Mouse (Mus musculus) liver, adult (tissue): ENCODE measurements around the gene Crlf1.

Experiments
- GATA4 ChIP-seq: IDR thresholded peaks from 2 replicates; pipeline ENCODE4 v1.6.1; 2014; ENCODE audit warnings: mild to moderate bottlenecking, low read length; ENCODE audit not compliant: insufficient replicate concordance

Gene Crlf1

GRCm38 (mm10) chr8:70465701-70466100, 27.3 kb upstream of the Crlf1 start:
- no peak for TF ChIP-seq GATA4

- TF ChIP-seq GATA4 = no peak
These were observed 26.7 kb upstream of the Crlf1 start for GRCm38 (mm10) chr8:70466305-70466704.

GRCm38 (mm10) chr8:70466771-70467170, 26.2 kb upstream of the Crlf1 start:
- no peak for TF ChIP-seq GATA4

- no peak for TF ChIP-seq GATA4
These were observed 25.7 kb upstream of the Crlf1 start for GRCm38 (mm10) chr8:70467229-70467725.

- TF ChIP-seq GATA4 = no peak
These were observed 25.1 kb upstream of the Crlf1 start for GRCm38 (mm10) chr8:70467907-70468306.

DNA sequence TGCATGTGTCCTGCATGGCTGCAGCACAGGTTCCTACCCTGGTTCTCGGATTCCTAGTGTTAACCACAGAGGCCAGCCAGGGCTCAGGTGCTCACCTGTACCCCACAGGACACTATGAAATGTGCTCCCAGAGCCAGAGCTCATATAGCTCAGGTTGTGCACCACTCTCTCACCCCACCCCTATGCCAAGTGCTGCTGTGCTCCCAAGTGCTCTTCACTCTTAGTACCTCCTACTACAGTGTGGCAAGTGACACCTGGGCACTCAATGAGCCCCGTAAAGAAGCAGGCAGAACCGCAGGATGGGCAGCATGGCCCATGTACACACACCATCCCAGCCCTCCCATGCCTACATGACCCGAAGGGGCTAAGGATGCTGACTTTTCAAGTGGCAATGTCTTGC, 24.2 kb upstream of the Crlf1 start:
- no peak for TF ChIP-seq GATA4

GRCm38 (mm10) chr8:70469295-70469916, 23.6 kb upstream of the Crlf1 start:
- no peak; the same call in 1 of the 2 replicates for TF ChIP-seq GATA4

DNA sequence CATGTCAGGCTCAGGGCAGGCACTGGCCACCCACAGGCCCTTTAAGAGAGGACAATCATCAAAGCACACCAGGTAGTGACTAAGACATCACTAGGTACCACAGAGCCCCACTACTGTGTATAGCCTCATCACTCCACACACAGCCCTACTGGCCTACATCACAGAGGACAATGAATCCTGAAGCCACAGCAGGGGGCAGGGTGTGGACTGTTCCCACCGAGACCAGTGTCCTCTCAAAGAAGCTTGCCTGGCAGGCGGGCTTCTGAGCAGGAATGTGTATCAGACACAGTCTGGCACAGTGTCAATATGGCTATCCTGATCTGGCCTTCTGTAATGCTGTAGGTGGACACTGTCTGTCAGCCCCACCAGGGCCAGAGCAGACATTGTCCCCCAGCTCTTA, 23.0 kb upstream of the Crlf1 start:
- TF ChIP-seq GATA4 = no peak

- no peak for TF ChIP-seq GATA4
These were observed 21.1 kb upstream of the Crlf1 start for GRCm38 (mm10) chr8:70471856-70472255.

- no peak for TF ChIP-seq GATA4
These were observed 16.4 kb upstream of the Crlf1 start, which contains the start of gene Klhl26 for GRCm38 (mm10) chr8:70476333-70477268. Gene Klhl26, minus strand, starts transcription at chr8:70476968.

GRCm38 (mm10) chr8:70477269-70477982, 15.5 kb upstream of the Crlf1 start:
- no peak for TF ChIP-seq GATA4

- TF ChIP-seq GATA4 = no peak
These were observed 11.1 kb upstream of the Crlf1 start for GRCm38 (mm10) chr8:70481908-70482307.

DNA sequence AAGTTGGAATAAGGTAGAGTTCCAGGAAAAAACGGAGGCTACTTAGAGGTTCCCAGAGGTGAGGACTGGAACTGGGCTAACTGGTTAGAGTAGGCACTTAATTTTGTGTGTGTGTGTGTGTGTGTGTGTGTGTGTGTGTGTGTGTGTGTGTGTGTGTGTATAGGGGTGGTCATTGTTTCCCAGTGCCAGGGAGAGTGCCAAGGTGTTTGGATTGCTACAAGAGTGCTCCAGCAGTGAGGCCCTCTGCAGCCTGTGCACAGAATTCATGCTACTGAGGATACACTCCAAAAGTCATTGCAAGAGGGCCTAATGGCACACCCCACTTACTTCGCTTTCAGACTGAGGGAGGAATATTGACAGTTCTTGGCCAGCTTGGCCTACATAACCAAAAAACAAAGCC, 10.0 kb upstream of the Crlf1 start:
- no peak for TF ChIP-seq GATA4

DNA sequence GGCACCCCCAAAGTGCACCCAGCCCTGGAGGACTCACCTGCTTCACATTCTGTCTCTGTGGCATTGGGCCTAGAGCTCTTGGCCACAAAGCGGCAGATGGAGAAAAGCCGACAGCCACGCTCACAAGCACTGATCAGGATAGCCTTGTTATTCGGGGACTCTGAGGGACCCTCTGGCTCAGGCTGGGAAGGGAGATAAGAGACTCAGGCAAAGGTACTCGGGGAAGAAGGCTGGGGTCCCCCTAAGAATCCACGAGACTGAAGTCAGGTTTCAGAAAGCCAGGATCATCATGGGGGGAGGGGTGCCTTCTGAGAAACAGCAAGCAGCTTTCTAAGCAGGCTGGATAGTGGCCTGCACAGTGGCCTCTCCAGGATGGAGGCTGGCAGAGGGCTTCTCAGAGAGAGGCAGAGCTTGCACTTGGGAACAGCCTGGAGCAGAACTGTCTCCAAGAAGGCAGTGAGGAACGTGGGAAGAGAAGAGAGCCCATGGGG, 6.7 kb upstream of the Crlf1 start:
- no peak for TF ChIP-seq GATA4

GRCm38 (mm10) chr8:70486941-70487520, 5.9 kb upstream of the Crlf1 start, which contains the start of gene Tmem59l:
Gene Tmem59l, minus strand, starts transcription at chr8:70487358.
- TF ChIP-seq GATA4 = no peak
